Mouse (Mus musculus) testis, adult 2 months (tissue): ENCODE measurements around the gene Trim13. TPM values are rescaled to one million over a fixed set of nuclear protein-coding genes. Genes with fewer than 3 reads are reported as not detected.
A peak's percentile ranks its signal among the peaks of the same experiment; 100 is the strongest.

Experiments used
- H3K27ac ChIP-seq: fragments of 200-500 bp; 2 replicates; pipeline ENCODE4 v1.5.1; 2012; ENCODE audit warnings: low read depth, low read length; ENCODE audit not compliant: control insufficient read depth, insufficient read depth
- H3K27me3 ChIP-seq: fragments of 200-500 bp; 2 replicates; pipeline ENCODE4 v1.6.1; 2012; ENCODE audit warnings: mild to moderate bottlenecking, low read length, moderate library complexity; ENCODE audit not compliant: control insufficient read depth, insufficient read depth
- H3K36me3 ChIP-seq: fragments of 200-500 bp; 2 replicates; pipeline ENCODE4 v1.6.1; 2012; ENCODE audit warnings: mild to moderate bottlenecking, low read length; ENCODE audit not compliant: control insufficient read depth, insufficient read depth
- H3K4me1 ChIP-seq: fragments of 200-500 bp; 2 replicates; pipeline ENCODE4 v1.6.1; 2012; ENCODE audit warnings: low read length; ENCODE audit not compliant: control insufficient read depth, insufficient read depth
- H3K4me3 ChIP-seq: fragments of 200-500 bp; 2 replicates; pipeline ENCODE4 v1.5.1; 2012; ENCODE audit warnings: low read depth, mild to moderate bottlenecking, low read length, moderate library complexity, mixed read lengths; ENCODE audit not compliant: control insufficient read depth
- CTCF ChIP-seq: fragments of 200-500 bp; IDR thresholded peaks from 2 replicates; pipeline ENCODE4 v1.5.1; 2012; ENCODE audit warnings: low read depth, mild to moderate bottlenecking, inconsistent platforms, low read length, moderate library complexity; ENCODE audit not compliant: control insufficient read depth, insufficient read depth, insufficient replicate concordance
- POLR2A ChIP-seq: fragments of 200-500 bp; IDR thresholded peaks from 2 replicates; pipeline ENCODE4 v1.6.1; 2012; ENCODE audit warnings: low read depth, mild to moderate bottlenecking, inconsistent platforms, low read length, moderate library complexity; ENCODE audit not compliant: control insufficient read depth
- polyA plus RNA-seq: library from polyadenylated mRNA; depleted of rRNA; stranded (reverse); fragments of >200 nt; gene quantifications from 2 replicates; pipeline ENCODE4 v1.2.3, GENCODE M21; 2012

Gene Trim13
- polyA plus RNA-seq, 1 experiment: 13.9 TPM

DNA sequence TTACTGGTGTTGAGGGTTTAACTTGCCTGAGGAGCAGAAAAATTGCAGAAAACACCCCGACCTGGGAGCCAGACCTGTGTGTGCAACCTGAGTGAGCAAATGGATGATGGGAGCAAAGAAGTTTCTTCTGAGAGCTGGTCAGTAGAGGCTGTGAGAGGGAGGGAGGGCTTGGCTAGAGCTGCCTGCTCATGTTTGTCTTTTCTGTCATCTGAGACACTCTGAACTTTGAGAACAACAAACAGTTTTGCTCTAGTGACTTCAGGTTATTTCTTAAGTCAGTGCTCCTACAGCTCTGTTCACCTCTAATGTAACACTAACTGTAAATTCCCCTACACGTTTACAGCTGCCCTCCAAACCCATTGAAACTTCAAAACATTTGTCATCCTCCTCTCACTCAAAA lies 28.7 kb upstream of the Trim13 start:
- H3K4me3 ChIP-seq: no peak overlapping the region
- no peak for TF ChIP-seq CTCF
- no peak overlapping the region for H3K27ac ChIP-seq
- no peaks in the 10 kb centered on the region for H3K27me3 ChIP-seq
- no peaks in the 10 kb centered on the region for H3K36me3 ChIP-seq
- H3K4me1 ChIP-seq: no peaks in the 10 kb centered on the region

DNA sequence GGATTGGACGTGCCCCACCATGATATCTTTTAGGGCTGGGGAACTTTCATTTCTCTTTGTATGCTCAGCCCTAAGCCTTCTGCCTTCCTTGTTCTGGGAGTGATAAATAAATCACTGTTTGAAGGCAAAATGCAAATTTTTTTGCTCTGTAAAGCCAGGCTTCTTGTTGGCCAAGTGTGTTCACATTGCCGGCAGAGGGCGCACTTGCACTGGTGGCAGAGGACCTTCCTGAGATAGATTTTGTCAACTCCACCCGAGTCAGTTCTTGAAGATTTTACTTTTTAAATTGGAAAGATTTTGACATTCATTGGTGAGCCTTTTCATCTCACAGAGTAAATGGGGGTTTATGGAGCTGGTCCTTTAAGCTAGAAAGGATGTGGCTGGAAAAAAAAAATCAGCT lies 26.7 kb upstream of the Trim13 start:
- no peaks in the 10 kb centered on the region for H3K36me3 ChIP-seq
- TF ChIP-seq CTCF (peak; percentile 73; the same call in 1 of the 2 replicates), POLR2A (no peak)

DNA sequence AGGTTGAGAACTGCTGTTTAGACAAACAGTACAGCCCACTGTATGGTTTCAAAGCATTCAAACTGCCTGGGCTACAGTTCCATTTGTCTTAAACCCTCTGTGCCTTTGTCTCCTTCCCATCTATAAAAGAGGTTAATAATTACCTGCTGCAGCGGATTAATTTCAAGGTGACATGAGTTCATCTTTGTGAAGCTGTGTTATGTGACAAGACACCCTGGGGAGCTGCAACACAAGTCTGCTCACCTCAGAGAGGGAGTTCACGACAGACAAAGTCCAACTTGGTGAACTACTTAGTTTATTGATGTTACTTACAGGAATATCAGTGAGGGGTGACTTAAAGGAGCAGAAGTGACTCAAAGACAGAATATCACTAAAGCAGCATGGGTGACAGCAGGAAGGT lies 25.9 kb upstream of the Trim13 start:
- H3K36me3 ChIP-seq: no peaks in the 10 kb centered on the region
- H3K27ac ChIP-seq: no peak overlapping the region
- TF ChIP-seq POLR2A: no peak
- TF ChIP-seq CTCF: no peak
- no peaks in the 10 kb centered on the region for H3K27me3 ChIP-seq
- H3K4me3 ChIP-seq: no peak overlapping the region
- H3K4me1 ChIP-seq: peaks cover 8% of the 10 kb centered on the region

More for the DNA sequence above, 26.7 kb upstream of the Trim13 start:
- peaks cover 8% of the 10 kb centered on the region for H3K4me1 ChIP-seq
- H3K27me3 ChIP-seq: no peaks in the 10 kb centered on the region
- no peak overlapping the region for H3K4me3 ChIP-seq
- no peak overlapping the region for H3K27ac ChIP-seq

DNA sequence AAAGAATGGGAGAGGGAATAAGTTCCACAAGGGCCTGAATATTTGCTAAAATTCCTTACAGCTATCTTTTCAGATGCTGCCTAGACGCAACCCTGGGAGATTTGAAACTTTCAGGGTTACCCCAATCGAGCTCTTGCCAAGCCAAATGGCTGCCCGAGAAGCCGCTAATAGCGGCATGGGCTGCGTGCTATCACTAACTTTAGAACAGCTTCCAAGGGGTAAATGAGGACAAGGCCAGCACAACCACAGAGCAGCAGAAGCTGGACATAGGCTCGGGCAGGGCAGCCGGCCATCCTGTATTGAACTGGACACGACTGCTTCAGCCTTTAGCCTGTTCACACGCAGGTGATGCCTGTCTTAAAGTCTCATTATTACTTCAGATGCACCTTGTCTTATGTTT lies 23.0 kb upstream of the Trim13 start:
- Histone ChIP-seq H3K27me3 (no peaks in the 10 kb centered on the region), H3K4me1 (peaks cover 8% of the 10 kb centered on the region), H3K36me3 (no peaks in the 10 kb centered on the region), H3K27ac (peak overlapping the region; percentile 58), H3K4me3 (peak overlapping the region; percentile 14; the same call in 1 of the 2 replicates)
- no peak for TF ChIP-seq POLR2A
- TF ChIP-seq CTCF: no peak

DNA sequence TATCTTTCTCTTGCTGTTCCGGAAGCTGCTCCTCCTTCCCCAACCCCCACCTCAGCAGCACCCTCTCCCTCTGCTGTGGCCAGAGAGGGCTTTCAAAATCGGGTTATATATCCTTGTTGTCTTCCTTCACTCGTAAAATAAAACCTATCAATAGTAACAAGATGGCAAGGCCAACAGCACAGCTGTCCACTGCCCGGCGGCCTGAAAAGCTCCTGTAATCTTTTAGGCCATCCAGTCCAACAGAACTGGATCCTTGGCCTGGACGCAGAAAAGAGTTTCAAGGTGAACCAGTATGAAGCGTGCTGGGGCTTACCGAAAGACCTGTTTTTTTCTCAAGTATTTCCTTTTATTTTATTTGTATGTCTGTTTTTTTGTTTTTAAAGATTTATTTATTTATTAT lies 22.1 kb upstream of the Trim13 start:
- no peak overlapping the region for H3K4me3 ChIP-seq
- no peaks in the 10 kb centered on the region for H3K36me3 ChIP-seq
- H3K27ac ChIP-seq: peak overlapping the region; percentile 84
- no peak for TF ChIP-seq CTCF
- no peak for TF ChIP-seq POLR2A
- no peaks in the 10 kb centered on the region for H3K27me3 ChIP-seq
- H3K4me1 ChIP-seq: peaks cover 8% of the 10 kb centered on the region

DNA sequence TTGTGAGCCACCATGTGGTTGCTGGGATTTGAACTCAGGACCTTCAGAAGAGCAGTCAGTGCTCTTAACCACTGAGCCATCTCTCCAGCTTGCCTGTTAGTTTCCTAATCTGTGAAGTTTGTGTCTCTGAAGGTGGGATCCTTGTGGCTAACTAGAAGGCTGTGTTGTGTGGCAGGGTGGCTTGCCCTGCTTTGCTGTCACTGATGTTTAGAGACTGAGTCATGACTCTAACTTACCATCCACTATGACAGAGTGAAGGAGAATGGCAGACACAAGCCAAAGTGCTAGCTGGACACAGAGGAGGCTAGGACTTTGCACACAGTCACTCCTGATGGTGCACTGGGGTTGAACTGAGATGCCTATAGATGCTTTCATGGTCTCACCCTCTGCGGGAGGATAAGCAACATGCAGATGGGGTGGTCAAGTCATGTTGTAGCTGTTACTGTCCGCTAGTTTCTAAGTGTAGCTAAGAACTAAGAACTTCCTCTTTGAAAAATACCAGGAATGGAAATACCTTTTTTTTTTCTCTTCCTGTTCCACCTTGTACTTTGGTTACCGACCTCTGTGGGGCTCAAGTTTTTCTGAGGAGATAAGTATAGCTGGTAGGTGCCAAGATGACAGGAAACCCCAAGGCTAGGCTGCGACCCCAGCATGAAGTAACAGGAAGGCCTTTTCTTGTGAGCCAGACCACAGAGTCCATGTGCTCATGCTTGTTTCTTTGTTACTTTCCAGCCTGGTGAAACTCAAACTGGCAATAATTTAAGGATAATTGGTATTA lies 8.6 kb upstream of the Trim13 start:
- Histone ChIP-seq H3K27me3 (no peaks in the 10 kb centered on the region), H3K4me3 (no peak overlapping the region), H3K36me3 (no peaks in the 10 kb centered on the region), H3K4me1 (no peaks in the 10 kb centered on the region), H3K27ac (no peak overlapping the region)
- TF ChIP-seq POLR2A (no peak), CTCF (no peak)

DNA sequence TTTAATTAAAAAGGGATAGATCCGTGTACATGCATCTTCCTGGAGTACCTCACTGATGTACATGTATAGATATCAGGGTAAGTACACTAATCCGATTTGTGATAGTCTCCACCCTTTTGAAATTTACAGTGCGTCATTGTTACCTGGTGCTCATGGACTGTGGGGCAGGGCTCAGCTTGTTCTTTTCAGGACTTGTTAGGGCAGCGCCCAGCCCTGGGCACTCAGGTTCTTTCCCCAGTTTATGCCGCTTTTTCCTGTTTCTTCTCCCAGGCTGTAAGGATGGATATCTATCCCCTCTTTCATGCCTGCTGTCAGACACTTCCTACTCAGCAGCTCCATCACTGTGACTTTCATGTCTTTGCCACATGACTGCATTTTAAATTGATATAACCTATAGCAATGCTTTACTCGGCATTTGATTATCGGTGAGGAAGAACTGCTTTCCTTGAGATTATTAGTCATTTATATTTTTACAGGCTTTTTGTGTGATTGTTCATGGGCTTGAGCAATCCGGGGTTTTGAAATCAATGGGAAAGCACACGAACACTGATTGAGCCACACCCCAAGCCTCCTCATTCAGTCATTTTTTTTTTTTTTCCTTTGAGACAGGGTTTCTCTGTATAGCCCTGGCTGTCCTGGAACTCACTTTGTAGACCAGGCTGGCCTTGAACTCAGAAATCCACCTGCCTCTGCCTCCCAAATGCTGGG lies 1.2 kb upstream of the Trim13 start:
- Histone ChIP-seq H3K27me3 (no peaks in the 10 kb centered on the region), H3K36me3 (no peaks in the 10 kb centered on the region), H3K27ac (no peak overlapping the region), H3K4me3 (no peak overlapping the region), H3K4me1 (peaks cover 6% of the 10 kb centered on the region)
- no peak for TF ChIP-seq POLR2A
- TF ChIP-seq CTCF: no peak
